Mouse (Mus musculus) embryonic stem cell, embryonic (primary cell): ENCODE results near the gene Tas2r120.
"Not testable (repeated sequence)": the region's sequence is repeated elsewhere in the genome, so short reads cannot be mapped to it uniquely, and the experiment has no call there.

Experiments used
- CTCF ChIA-PET, 4 experiments: fragments of 300-600 bp in 2 of 4; fragments of 350-600 bp in 2 of 4; sonication (Branson Sonifier 250); formaldehyde crosslinking; loops; one replicate each; lab custom pipeline; 2022; ENCODE audit warnings: inconsistent platforms in 2 of 4; lab: Charles Lee
- POLR2A ChIA-PET, 4 experiments: fragments of 300-600 bp in 2 of 4; fragments of 350-600 bp in 2 of 4; sonication (Branson Sonifier 250); formaldehyde crosslinking; loops; one replicate each; lab custom pipeline; 2022; ENCODE audit warnings: antibody characterized with exemption in 4 of 4, inconsistent platforms in 1 of 4; lab: Charles Lee

Tas2r120 gene

DNA sequence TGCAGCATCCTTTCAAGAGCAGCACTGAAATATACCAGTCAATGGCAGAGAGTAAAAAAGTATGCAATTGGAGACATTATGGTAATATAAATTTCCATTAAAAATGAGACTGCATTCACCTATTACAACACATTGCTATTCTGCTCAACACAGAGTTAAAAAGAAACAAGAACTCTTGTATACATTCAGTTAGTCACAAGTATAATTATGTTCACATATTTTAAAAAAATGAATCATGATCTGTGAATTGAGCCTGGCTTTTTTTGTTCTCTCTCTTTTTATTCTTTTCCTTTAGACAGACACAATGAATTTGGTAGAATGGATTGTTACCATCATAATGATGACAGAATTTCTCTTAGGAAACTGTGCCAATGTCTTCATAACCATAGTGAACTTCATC is at the start of gene Tas2r120:
Gene Tas2r120, plus strand, starts transcription at position 301 of the 400 bp plus-strand sequence.
- POLR2A ChIA-PET, result no interaction called here
- CTCF ChIA-PET, result no interaction called here

GRCm38 (mm10) chr6:132649399-132649798 is 7.4 kb upstream of the Tas2r120 start:
- CTCF ChIA-PET, result interaction anchor here in 1 of 4 experiments (0.6 kb wide), 1 partner anchor 65 kb away, joined by 3 read pairs; no protein-coding TSS in a partner anchor
- POLR2A ChIA-PET, result no interaction called here

GRCm38 (mm10) chr6:132651426-132651825 is 5.3 kb upstream of the Tas2r120 start, which contains the start of gene A630073D07Rik:
TSS of gene A630073D07Rik (minus strand) at chr6:132651526.
- POLR2A ChIA-PET, result no interaction called here
- CTCF ChIA-PET, result no interaction called here

- POLR2A ChIA-PET, result not testable (repeated sequence)
- CTCF ChIA-PET, result interaction anchor here in 1 of 4 experiments (0.7 kb wide), 1 partner anchor 8 kb away, joined by 4 read pairs; no protein-coding TSS in a partner anchor
Observed at GRCm38 (mm10) chr6:132691596-132691995, 34.8 kb downstream of the Tas2r120 start.

GRCm38 (mm10) chr6:132700907-132701306 is 44.2 kb downstream of the Tas2r120 start, which contains the start of gene Tas2r121:
TSS of gene Tas2r121 (minus strand) at chr6:132701007.
- POLR2A ChIA-PET, result no interaction called here
- CTCF ChIA-PET, result no interaction called here
